Mouse (Mus musculus) spleen, adult 2 months (tissue): ENCODE measurements around the gene Cops2. TPM values are rescaled to one million over a fixed set of nuclear protein-coding genes. Genes with fewer than 3 reads are reported as not detected.
A peak's percentile ranks its signal among the peaks of the same experiment; 100 is the strongest.

Experiments
- DNase-seq, 2 experiments: peaks; one replicate each; pipeline versions ENCODE4 v3.0.0 to v3.0.0-alpha.2; 2012 to 2021; ENCODE audit warnings: low spot score in 2 of 2, low read depth in 1 of 2
- H3K27ac ChIP-seq: fragments of 200-500 bp; 2 replicates; pipeline ENCODE4 v1.5.1; 2012; ENCODE audit warnings: low read length, inconsistent platforms; ENCODE audit not compliant: insufficient read depth
- H3K27me3 ChIP-seq: fragments of 200-500 bp; 2 replicates; pipeline ENCODE4 v1.6.1; 2012; ENCODE audit warnings: mild to moderate bottlenecking, moderate library complexity, low read length, inconsistent platforms; ENCODE audit not compliant: control insufficient read depth, insufficient read depth
- H3K36me3 ChIP-seq: fragments of 200-500 bp; 2 replicates; pipeline ENCODE4 v1.6.1; 2012; ENCODE audit warnings: mild to moderate bottlenecking, low read length, inconsistent platforms; ENCODE audit not compliant: control insufficient read depth, insufficient read depth
- H3K4me1 ChIP-seq: fragments of 200-500 bp; 2 replicates; pipeline ENCODE4 v1.6.1; 2011; ENCODE audit warnings: inconsistent platforms; ENCODE audit not compliant: control insufficient read depth, insufficient read depth, insufficient read length
- H3K4me3 ChIP-seq: fragments of 200-500 bp; 2 replicates; pipeline ENCODE4 v1.5.1; 2011; ENCODE audit warnings: mild to moderate bottlenecking, inconsistent platforms; ENCODE audit not compliant: insufficient read depth, insufficient read length; ENCODE audit errors: extremely low read depth
- CTCF ChIP-seq: fragments of 200-500 bp; IDR thresholded peaks from 2 replicates; pipeline ENCODE4 v1.5.1; 2011; ENCODE audit warnings: mild to moderate bottlenecking, inconsistent platforms; ENCODE audit not compliant: insufficient read depth, insufficient read length, insufficient replicate concordance; ENCODE audit errors: extremely low read depth
- POLR2A ChIP-seq: fragments of 200-500 bp; IDR thresholded peaks from 2 replicates; pipeline ENCODE4 v1.6.1; 2011; ENCODE audit warnings: low read depth, low read length, inconsistent platforms
- WGBS: fragments of 180-500 bp; shearing (Covaris S2); methylation state at CpG from one replicate; pipeline ENCODE4 v1.1.7; 2018; 5-methylcytosine and 5-hydroxymethylcytosine counted together
- polyA plus RNA-seq: library from polyadenylated mRNA; depleted of rRNA; stranded (reverse); fragments of >200 nt; gene quantifications from 2 replicates; pipeline ENCODE4 v1.2.3, GENCODE M21; 2012

Gene Cops2
- polyA plus RNA-seq, 1 experiment: 2.1 TPM

DNA sequence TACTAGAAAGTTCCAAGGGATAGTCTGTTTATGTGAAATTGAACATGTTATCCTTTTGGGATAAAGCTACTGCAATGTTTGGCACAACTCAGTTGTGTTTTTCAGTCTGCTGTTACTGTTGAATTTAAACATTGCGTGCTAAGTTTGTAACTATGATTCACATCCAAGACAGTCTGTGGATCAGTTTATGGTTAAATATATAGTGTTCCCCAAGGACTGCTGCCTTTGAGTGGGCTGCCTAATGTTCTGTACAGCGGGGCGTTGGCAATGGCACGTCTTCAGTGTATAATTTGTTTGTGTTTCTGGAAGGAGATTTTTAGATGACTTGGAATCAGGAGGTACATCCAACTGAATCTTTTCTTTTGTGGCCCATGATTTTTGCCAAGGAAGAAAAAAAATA lies 36.2 kb upstream of the Cops2 start:
- Histone ChIP-seq H3K27ac (no peak overlapping the region), H3K36me3 (peaks cover 5% of the 10 kb centered on the region), H3K4me3 (no peak overlapping the region), H3K4me1 (no peaks in the 10 kb centered on the region), H3K27me3 (no peaks in the 10 kb centered on the region)
- WGBS: 95% methylated on average over 4 of the region's 4 CpGs
- TF ChIP-seq POLR2A: no peak
- no peak for TF ChIP-seq CTCF
- no peak for DNase-seq

DNA sequence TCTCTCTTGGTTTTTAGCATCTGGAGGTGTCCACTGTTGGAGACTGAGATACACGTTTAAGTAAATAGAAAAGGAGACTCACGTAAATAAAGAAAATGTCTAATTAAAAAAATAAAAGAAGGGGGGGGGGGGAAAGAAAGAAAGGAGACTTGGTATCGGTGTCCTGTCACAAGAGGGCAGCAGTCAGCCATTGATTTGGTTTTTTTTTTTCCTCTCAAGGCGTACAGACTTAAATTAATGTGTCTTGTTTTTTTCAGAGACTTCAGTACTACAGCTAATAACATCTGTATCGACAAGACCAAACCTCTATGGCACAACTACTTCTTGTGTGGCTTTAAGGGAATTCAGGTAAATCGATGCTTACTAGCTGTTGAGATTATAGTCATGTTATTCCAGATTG lies 34.2 kb upstream of the Cops2 start:
- H3K27ac ChIP-seq: no peak overlapping the region
- H3K4me3 ChIP-seq: no peak overlapping the region
- TF ChIP-seq POLR2A (no peak), CTCF (no peak)
- H3K27me3 ChIP-seq: no peaks in the 10 kb centered on the region
- no peak for DNase-seq
- H3K4me1 ChIP-seq: no peaks in the 10 kb centered on the region
- 54% methylated on average over 6 of the region's 6 CpGs for WGBS
- peaks cover 5% of the 10 kb centered on the region for H3K36me3 ChIP-seq

DNA sequence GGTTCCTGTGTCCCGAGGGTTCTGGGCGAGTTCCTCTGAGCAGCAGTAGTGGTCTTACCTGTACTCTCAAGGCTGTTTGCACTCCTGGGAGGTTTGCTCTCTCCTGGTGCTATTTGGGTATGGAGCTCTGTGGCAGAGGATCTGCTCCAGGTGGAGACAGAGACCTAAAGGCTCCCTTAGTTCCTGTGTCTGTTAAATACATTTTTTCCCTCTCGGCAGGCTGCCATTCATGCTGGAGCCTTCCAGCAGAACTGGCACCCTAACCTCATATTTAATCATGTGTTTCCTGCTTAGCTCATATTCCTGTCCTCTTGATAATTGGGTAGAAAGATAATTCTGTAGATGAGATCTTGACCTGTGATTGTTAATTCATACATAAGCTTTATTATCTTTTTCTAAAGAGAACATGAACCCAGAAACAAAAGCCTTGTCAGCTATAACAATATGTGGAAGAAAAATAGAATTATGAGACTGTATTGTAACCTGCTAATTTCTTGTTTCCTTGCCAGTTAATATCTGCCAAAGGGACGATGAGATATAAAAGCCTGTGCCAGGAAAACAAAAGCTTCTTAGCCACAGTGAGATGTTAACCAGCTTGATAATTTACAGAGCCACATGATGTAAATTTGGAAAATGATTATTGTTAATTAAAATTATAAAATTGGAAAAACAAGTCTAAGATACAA lies 27.1 kb upstream of the Cops2 start:
- Histone ChIP-seq H3K27ac (no peak overlapping the region), H3K4me3 (no peak overlapping the region), H3K27me3 (no peaks in the 10 kb centered on the region), H3K36me3 (peaks cover 1% of the 10 kb centered on the region), H3K4me1 (no peaks in the 10 kb centered on the region)
- WGBS: 89% methylated on average over 4 of the region's 4 CpGs
- TF ChIP-seq CTCF: no peak
- TF ChIP-seq POLR2A: no peak
- DNase-seq: no peak

DNA sequence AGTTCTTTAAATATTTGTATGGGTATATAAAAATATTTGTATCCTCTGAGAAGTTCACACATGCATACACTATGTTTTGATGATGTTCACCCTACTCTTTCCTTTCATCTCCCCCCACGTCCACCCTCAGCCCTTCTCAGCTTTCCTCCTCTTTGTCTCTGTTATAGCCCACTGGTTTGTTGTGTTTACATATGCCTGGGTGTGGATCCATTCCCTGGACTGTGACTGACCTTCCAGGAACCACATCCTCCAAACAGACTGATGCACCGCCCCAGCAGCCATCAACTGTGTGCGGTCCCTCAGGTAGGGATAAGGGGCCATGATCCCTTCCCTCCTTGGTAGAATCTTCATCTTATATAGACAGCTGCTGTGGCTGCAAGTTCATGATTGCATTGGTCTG lies 11.2 kb upstream of the Cops2 start:
- no peak overlapping the region for H3K27ac ChIP-seq
- 92% methylated on average over 3 of the region's 3 CpGs for WGBS
- no peak overlapping the region for H3K4me3 ChIP-seq
- H3K4me1 ChIP-seq: no peaks in the 10 kb centered on the region
- no peaks in the 10 kb centered on the region for H3K27me3 ChIP-seq
- DNase-seq: no peak
- H3K36me3 ChIP-seq: no peaks in the 10 kb centered on the region
- TF ChIP-seq POLR2A (no peak), CTCF (no peak)

DNA sequence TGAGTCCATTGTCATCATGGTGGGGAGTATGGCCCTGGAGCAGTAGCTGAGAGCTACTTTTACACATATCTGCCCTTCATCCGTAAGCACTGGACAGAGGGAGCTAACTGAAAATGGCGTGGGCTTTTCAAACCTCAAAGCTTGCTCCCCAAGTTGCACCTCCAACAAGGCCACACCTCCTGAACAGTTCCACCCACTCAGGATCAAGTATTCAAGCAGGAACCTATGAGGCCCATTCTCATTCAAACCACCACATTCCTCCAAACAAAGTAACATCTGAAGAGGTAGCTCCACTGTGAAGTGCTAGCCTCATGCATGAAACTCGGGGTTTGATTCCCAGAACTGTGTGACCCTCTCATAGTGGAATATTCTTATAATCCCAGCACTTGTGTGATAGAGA lies 9.4 kb upstream of the Cops2 start:
- WGBS: 88% methylated on average over 3 of the region's 3 CpGs
- DNase-seq: no peak
- Histone ChIP-seq H3K4me1 (no peaks in the 10 kb centered on the region), H3K4me3 (no peak overlapping the region), H3K36me3 (no peaks in the 10 kb centered on the region), H3K27ac (no peak overlapping the region), H3K27me3 (no peaks in the 10 kb centered on the region)
- no peak for TF ChIP-seq CTCF
- no peak for TF ChIP-seq POLR2A

DNA sequence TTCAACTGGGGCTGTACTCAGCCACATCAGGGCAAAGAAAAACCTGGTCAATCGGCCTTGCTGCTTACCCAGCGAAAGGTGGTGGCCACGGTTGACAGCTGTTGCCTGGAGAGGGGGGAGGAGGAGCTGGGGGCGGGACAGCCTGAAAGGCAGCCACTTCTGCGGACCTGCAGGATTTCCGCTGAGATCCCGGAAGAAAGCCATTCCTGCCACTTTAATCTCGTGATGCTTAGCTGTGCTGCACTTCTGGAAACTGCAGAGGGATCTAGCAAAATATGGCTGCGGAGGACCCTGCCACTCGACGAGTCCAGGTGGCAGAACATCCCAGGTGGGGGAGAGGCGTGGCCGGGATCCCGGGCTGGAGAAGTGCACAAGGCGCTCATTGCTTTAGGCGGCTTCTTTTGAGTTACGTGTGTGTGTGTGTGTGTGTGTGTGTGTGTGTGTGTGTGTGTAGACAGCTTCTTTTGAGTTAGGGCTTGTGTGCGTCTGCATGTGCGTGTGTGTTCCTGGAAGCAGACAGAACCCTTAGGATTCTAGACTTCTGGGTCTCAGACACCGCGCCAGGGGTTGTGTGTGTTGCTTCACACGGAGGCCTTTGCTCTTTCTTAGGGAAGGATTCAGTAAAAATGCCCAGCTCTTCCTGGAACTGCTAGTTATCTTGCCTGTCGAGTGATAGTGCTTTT lies 7.3 kb upstream of the Cops2 start:
- 2% methylated on average over 23 of the region's 23 CpGs for WGBS
- DNase-seq: peak; percentile 32 to 58
- TF ChIP-seq CTCF (no peak), POLR2A (no peak)
- H3K4me1 ChIP-seq: no peaks in the 10 kb centered on the region
- no peaks in the 10 kb centered on the region for H3K36me3 ChIP-seq
- H3K4me3 ChIP-seq: peak overlapping the region; percentile 89
- H3K27me3 ChIP-seq: no peaks in the 10 kb centered on the region
- no peak overlapping the region for H3K27ac ChIP-seq

DNA sequence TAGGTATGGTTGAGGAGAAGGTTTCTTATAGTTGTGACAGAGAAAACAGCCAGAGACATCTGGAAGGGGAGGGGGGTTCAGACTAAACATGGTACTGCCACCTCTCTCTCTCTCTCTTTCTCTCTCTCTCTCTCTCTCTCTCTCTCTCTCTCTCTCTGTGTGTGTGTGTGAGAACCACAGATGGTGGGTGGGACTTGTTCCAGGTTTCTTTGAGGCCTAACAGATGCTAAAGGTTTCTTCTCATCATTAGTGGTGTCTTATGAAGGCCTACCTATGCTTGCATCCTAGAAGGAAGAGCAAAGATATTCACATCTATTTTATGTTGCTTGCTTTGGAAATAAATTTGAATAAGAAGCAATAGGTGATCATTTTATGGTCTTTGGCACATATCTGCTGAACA lies 6.6 kb upstream of the Cops2 start:
- Histone ChIP-seq H3K4me3 (no peak overlapping the region), H3K27me3 (no peaks in the 10 kb centered on the region), H3K27ac (no peak overlapping the region), H3K4me1 (no peaks in the 10 kb centered on the region), H3K36me3 (no peaks in the 10 kb centered on the region)
- DNase-seq: no peak
- TF ChIP-seq CTCF: no peak
- no peak for TF ChIP-seq POLR2A
